Mouse (Mus musculus) layer of hippocampus, adult 8-10 months (tissue): Measurements from ENCODE around the gene Dpp4. TPM values are rescaled to one million over a fixed set of nuclear protein-coding genes. Genes with fewer than 3 reads are reported as not detected.

Source experiments
- DNase-seq, 2 experiments: peaks; one replicate each; pipeline ENCODE4 v3.0.0; 2022; ENCODE audit warnings: low spot score in 2 of 2
- total RNA-seq, 4 experiments: library from RNA; stranded (reverse); gene quantifications; 2 replicates each; pipeline ENCODE4 v1.2.4; 2022

Gene Dpp4
- total RNA-seq, 4 experiments from 2014 or later = 1.0 to 2.3 (median 1.9) TPM

DNA sequence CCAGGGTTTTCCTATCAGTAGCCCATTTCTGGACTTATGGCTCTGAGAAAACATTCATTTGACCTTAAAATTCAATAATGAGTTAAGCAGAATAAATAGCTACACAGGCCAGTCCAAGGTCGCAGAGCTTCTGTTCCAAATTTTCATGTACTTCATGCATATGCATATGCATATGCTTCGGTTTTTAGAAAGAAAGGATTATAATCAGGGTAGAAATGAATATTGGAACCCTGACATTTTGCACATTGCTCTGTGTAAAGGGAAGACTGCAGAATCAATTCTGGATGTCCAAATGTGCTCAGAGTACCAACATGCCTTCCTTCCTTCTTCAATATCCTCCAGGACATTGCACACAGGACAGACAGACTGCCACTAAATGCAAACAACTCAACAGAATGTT is 104.6 kb downstream of the Dpp4 start:
- no peak for DNase-seq

DNA sequence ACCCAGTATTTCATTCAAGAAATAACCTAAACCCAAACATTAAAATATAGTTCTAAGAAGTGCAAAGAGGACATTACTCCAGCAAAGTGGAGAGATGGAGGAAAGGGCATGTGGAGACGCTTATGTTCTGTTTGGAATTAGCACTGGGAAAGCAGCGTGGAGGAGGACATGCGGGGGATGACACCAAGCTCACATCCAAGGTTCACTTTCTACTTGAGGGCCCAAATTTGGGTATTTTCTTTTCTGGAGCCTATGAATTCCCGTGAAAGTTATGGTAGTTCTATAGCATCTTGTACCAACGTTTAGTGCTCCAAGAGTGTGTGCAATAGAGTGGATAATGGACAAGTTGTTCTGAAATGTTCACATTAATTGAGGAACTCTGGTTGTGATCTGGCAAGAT is 105.1 kb downstream of the Dpp4 start:
- DNase-seq = no peak

DNA sequence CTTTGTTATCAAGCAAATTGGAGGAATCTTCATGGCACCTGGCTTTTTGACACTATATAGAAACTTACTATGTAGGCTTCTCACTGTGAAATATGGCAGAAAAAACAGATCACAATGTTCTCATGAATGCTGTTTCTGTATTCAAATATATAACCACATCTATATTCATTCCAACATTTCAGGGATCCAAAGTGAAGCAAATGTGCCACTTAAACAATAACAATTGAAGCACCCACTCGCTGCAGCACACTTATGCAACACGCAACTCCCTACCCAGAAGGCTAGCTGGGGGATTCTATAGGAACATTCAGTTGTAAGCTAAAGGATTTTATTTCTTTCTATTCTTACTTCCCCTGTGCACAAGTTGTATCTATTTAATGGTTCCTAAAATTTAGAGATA is 110.3 kb downstream of the Dpp4 start:
- DNase-seq = no peak

DNA sequence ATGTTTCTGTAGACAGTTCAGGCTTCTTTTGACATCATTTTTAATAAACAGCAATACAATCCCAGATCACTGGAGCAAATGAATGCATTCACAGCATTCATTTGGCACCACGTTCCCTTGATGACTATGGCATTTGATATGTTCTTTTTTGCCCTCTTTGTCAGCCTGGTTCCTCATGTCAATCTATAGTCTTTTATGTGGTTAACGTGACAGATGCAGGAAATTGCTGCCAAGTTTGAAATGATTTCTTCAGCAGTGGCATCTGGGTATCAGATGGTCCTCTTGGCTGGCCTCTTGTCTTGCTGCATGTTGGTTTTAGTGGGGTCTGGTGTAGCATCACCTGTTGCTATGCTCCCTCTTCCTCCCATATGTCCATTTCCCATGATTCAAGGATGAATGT is 118.2 kb downstream of the Dpp4 start:
- DNase-seq = no peak

DNA sequence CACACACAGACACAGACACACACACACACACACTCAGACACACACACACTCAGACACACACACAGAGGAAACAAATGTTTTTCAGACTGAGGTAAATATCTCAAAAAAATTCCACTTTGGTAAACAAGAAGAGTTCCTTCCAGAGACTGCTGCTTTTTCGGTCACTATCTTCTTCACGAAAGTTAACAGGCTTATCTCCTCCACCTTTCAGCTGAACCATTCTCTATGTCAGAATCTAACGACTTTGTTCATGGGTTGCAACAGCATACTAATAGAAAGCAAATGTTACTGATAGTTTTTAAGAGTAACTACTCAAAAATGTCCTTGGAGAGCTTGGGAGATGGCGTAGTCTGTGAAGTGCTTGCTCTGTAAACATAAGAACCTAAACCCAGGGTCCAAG is 124.5 kb downstream of the Dpp4 start:
- DNase-seq = no peak

DNA sequence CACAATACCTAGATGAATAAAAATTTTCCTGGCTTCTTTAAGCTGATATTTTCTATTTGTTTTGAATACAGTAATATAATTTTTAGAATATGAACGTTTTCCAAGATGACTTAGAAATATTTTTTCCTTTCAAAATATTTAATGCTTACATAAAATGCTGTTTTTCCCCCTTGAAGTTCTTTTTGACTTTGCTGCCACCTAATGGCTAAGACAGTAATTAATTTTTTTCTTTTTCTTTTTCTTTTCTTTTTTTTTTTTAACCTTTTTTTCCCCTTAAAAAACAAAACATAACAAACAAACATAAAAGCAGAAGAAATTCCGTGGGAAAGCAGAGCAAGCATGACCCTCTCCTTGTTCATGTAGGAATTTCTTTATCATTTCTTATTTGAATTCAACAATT is 126.2 kb downstream of the Dpp4 start:
- DNase-seq = no peak

DNA sequence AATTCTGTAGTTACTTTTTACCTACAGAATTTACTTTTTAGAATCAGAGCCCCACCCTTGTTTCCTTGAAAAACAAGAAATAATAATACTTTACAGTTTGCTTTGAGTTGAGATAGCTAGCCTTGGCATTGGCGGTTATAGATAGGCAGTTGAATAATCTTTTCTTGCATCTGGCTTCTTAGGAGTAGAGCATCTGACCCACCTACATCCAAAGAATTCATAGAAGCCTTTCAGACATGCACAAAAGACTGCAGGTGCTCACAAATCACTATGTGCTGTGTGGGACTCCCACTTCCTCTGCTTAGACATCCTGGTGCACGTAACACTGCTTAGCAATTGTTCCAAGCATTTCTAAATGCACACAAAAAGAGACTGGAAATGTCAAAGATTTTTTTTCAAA is 127.0 kb downstream of the Dpp4 start:
- DNase-seq = no peak

Other genes starting within 250 kb of the Dpp4 start
- not detected for gene Gcg, start 71.4 kb upstream of the Dpp4 start, total RNA-seq
- 1 to 10 TPM in 1 of 4 experiments, under 1 TPM in 3; 0.47 to 1.2 (median 0.85) TPM for gene Fap, start 161.8 kb upstream of the Dpp4 start, total RNA-seq
- gene Ifih1, start 234.0 kb upstream of the Dpp4 start, total RNA-seq = 1 to 10 TPM; 2.3 to 5.9 (median 4.0) TPM